Mouse (Mus musculus) gastrocnemius, adult 2 months (tissue): ENCODE results near the gene Rtkn. TPM values are rescaled to one million over a fixed set of nuclear protein-coding genes. Genes with fewer than 3 reads are reported as not detected.

Source experiments
- DNase-seq: peaks from one replicate; pipeline ENCODE4 v3.0.0; 2022
- H3K27ac ChIP-seq: fragments of 200-600 bp; 2 replicates; pipeline ENCODE4 v1.8.1; 2022; ENCODE audit warnings: mild to moderate bottlenecking
- H3K4me3 ChIP-seq: fragments of 200-600 bp; 2 replicates; pipeline ENCODE4 v1.8.1; 2022; ENCODE audit warnings: mild to moderate bottlenecking, moderate library complexity
- CTCF ChIP-seq: fragments of 200-600 bp; IDR thresholded peaks from 2 replicates; pipeline ENCODE4 v1.8.1; 2022; ENCODE audit warnings: antibody characterized with exemption, mild to moderate bottlenecking, moderate library complexity
- intact Hi-C: fragments of 180-260 bp; cut with DNase I; formaldehyde crosslinking; loops from one replicate; pipeline ENCODE4 v1.15.1; 2025
- total RNA-seq, 2 experiments: library from RNA; stranded (reverse); gene quantifications; 2 replicates each; pipeline ENCODE4 v1.2.3; 2021

Rtkn gene
- total RNA-seq, 2 experiments from 2014 or later = 12.2 to 15.3 TPM

DNA sequence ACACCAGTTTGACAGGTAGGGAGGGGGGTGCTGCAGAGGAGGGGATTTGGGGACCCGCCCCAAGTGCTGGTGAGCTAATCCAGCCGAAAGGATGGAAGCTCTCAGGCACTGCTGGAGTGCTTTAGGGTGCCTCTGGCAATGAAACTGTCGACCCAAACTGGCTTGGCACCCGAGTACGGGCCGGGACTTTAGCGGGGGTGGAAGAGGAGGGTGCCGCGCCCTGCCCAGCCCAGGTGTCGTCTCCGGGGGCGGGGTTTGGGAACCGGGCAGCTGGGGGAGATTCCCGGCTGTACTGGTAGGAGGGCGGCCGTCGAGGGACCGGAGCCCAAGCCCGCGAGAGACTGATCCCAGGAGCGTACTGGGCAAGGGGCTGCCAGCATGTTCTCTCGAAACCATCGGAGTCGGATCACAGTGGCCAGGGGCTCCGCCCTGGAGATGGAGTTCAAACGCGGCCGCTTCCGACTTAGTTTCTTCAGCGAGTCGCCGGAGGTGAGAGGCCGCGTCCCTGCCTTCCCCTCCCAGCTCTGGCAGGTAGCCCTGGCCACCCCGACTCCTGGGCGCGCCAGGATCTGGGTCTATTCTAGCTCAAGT, 403 bp downstream of the Rtkn start:
- intact Hi-C loops = no loop called here

GRCm38 (mm10) chr6:83136291-83136880, 1.1 kb downstream of the Rtkn start:
- no peak for TF ChIP-seq CTCF
- intact Hi-C loops = no loop called here

More for the DNA sequence above, 403 bp downstream of the Rtkn start:
- Histone ChIP-seq H3K27ac (peak overlapping the region; percentile 99), H3K4me3 (peak overlapping the region; percentile 92)
- peak; percentile 81 for DNase-seq
- no peak for TF ChIP-seq CTCF

GRCm38 (mm10) chr6:83136881-83137575, 1.8 kb downstream of the Rtkn start:
- no peak for TF ChIP-seq CTCF
- DNase-seq = peak; percentile 87
- peak overlapping the region; percentile 99 for H3K27ac ChIP-seq
- H3K4me3 ChIP-seq = peak overlapping the region; percentile 92
- intact Hi-C loops = no loop called here

More at GRCm38 (mm10) chr6:83136291-83136880, 1.1 kb downstream of the Rtkn start:
- no peak for DNase-seq
- H3K27ac ChIP-seq = peak overlapping the region; percentile 99
- H3K4me3 ChIP-seq = peak overlapping the region; percentile 92

DNA sequence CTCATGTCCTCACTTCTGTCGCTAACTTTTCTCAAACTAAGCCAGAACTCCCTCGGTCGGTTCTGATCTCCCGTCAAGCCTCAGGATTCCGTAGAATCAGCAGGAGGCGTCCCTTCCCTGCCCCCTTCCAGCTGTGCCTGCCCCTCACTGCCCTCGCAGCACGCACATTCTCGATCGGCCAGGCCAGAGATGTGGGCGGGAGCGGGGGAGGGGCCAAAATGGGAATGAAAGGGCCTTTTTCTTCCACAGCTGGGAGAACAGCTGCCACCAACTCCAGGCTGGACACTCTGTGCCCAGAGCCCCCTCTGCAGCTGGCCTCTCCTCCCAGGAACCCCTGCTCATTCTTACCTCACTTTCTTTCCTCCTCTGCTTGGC, 2.3 kb downstream of the Rtkn start:
- peak overlapping the region; percentile 92 for H3K4me3 ChIP-seq
- TF ChIP-seq CTCF = no peak
- intact Hi-C loops = no loop called here
- peak overlapping the region; percentile 99 for H3K27ac ChIP-seq
- DNase-seq = peak; percentile 95

GRCm38 (mm10) chr6:83138056-83138455, 2.8 kb downstream of the Rtkn start:
- peak; percentile 50 for DNase-seq
- no peak for TF ChIP-seq CTCF
- intact Hi-C loops = no loop called here
- peak overlapping the region; percentile 99 for H3K27ac ChIP-seq
- peak overlapping the region; percentile 92 for H3K4me3 ChIP-seq

DNA sequence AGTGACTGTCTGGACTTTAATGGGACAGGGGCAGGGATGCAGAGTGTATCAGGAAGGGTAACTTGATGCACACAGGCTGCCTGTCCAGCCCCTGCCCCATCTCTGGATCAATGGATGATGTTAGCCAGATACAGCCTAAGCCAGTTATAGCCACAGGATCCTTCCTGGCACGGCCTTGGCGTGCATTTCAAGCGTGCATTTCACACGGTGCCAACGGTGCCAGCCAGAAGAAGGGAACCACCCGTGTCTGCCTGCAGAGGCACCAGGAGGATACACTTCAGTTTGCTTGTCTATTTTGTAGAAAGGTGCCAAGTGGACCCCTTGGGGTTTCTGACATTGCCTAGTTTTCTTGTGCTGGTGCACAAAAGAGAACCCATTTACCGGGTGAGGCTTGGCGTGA, 4.8 kb downstream of the Rtkn start:
- H3K27ac ChIP-seq = peak overlapping the region; percentile 99; the same call in 1 of the 2 replicates

GRCm38 (mm10) chr6:83141636-83142035, 6.4 kb downstream of the Rtkn start:
- no peak for TF ChIP-seq CTCF
- peak overlapping the region; percentile 71 for H3K27ac ChIP-seq
- peak overlapping the region; percentile 68 for H3K4me3 ChIP-seq
- DNase-seq = no peak
- intact Hi-C loops = no loop called here

More for the DNA sequence above, 4.8 kb downstream of the Rtkn start:
- TF ChIP-seq CTCF = no peak
- H3K4me3 ChIP-seq = peak overlapping the region; percentile 0; the same call in 1 of the 2 replicates
- intact Hi-C loops = no loop called here
- DNase-seq = no peak

DNA sequence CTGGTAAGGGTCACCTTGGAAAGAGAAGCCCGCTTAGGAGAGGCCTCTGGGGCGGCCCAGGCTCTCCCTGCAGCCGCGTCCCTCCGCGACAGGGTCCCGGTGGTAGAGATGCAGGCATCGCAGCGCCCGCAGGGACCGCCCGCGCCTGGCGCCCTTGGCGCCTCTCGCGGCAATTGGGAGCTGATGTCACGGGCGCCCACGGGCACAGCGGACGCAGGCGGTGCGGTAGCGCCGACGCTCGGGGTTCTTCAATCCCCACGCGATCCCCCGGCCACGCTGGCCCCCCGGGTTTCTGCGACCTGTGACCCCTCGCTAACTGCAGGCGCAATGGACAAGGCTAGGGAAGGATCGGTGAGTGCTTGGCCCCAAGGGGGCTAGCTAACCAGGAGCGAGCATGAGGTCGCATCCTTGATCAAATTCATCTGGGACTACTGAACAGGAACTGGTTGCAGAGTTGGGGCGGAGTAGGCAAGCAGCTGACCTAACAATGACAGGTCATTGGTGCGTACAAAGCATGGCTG, 7.0 kb downstream of the Rtkn start:
- intact Hi-C loops = no loop called here

GRCm38 (mm10) chr6:83142886-83143285, 7.6 kb downstream of the Rtkn start:
- DNase-seq = no peak
- TF ChIP-seq CTCF = no peak
- intact Hi-C loops = no loop called here
- H3K4me3 ChIP-seq = no peak overlapping the region
- 0 out of 2 replicates have a peak overlapping the region, but pooled peaks have one; percentile 1 for H3K27ac ChIP-seq

More for the DNA sequence above, 7.0 kb downstream of the Rtkn start:
- DNase-seq = peak; percentile 50
- Histone ChIP-seq H3K27ac (peak overlapping the region; percentile 71), H3K4me3 (peak overlapping the region; percentile 68)
- no peak for TF ChIP-seq CTCF

- no peak for TF ChIP-seq CTCF
- no peak overlapping the region for H3K4me3 ChIP-seq
- H3K27ac ChIP-seq = no peak overlapping the region
- intact Hi-C loops = no loop called here
- DNase-seq = no peak
Observed at GRCm38 (mm10) chr6:83145209-83145608, 9.9 kb downstream of the Rtkn start.

- no peak for TF ChIP-seq CTCF
- DNase-seq = no peak
- Histone ChIP-seq H3K27ac (no peak overlapping the region), H3K4me3 (no peak overlapping the region)
- intact Hi-C loops = no loop called here
Observed at GRCm38 (mm10) chr6:83145805-83146204, 10.5 kb downstream of the Rtkn start.

- TF ChIP-seq CTCF = no peak
- intact Hi-C loops = no loop called here
- Histone ChIP-seq H3K4me3 (no peak overlapping the region), H3K27ac (no peak overlapping the region)
- DNase-seq = peak; percentile 16
Observed at GRCm38 (mm10) chr6:83147280-83147679, 12.0 kb downstream of the Rtkn start.

GRCm38 (mm10) chr6:83151721-83152120, 16.5 kb downstream of the Rtkn start:
- intact Hi-C loops = no loop called here
- no peak overlapping the region for H3K27ac ChIP-seq
- no peak for DNase-seq
- no peak overlapping the region for H3K4me3 ChIP-seq
- no peak for TF ChIP-seq CTCF
